Mouse (Mus musculus) CH12.LX (cell line): ENCODE data around the gene Ppp1r14b. TPM values are rescaled to one million over a fixed set of nuclear protein-coding genes. Genes with fewer than 3 reads are reported as not detected.

Experiments
- DNase-seq: peaks from one replicate; pipeline ENCODE4 v3.0.0-alpha.2; 2013; ENCODE audit errors: extremely low read depth
- H3K27ac ChIP-seq: 2 replicates; pipeline ENCODE4 v1.5.1; 2012; ENCODE audit warnings: low read depth, mild to moderate bottlenecking, control low read depth, moderate library complexity; ENCODE audit not compliant: insufficient read depth
- H3K27me3 ChIP-seq: replicated peaks from 2 replicates; pipeline ENCODE3; 2012; ENCODE audit warnings: inconsistent platforms
- H3K36me3 ChIP-seq, 2 experiments: replicated peaks in 1 of 2; 2 replicates each; pipeline versions ENCODE3 to v1.6.1; 2012; ENCODE audit warnings: inconsistent platforms in 1 of 2, low read length in 1 of 2, mild to moderate bottlenecking in 1 of 2, mixed read lengths in 1 of 2, moderate library complexity in 1 of 2; ENCODE audit not compliant: control insufficient read depth in 1 of 2, insufficient read depth in 1 of 2
- H3K4me1 ChIP-seq, 2 experiments: 2 replicates each; pipeline ENCODE4 v1.6.1; 2012; ENCODE audit warnings: inconsistent platforms in 1 of 2, moderate library complexity in 1 of 2; ENCODE audit not compliant: insufficient read depth in 2 of 2, control insufficient read depth in 1 of 2
- H3K4me2 ChIP-seq: 2 replicates; pipeline ENCODE4 v1.6.1; 2012; ENCODE audit warnings: low read depth, mild to moderate bottlenecking, control low read depth; ENCODE audit not compliant: poor library complexity, insufficient read depth, severe bottlenecking
- H3K4me3 ChIP-seq, 3 experiments: fragments of 150-350 bp in 1 of 3; sonication (generic) in 1 of 3; replicated peaks in 1 of 3; 2 replicates each; pipeline versions ENCODE3 to v1.5.1; 2011 to 2012; ENCODE audit warnings: low read depth in 2 of 3, low read length in 2 of 3, mild to moderate bottlenecking in 2 of 3, moderate library complexity in 2 of 3, control low read depth in 1 of 3, improper control_type of control experiment in 1 of 3, inconsistent platforms in 1 of 3, mixed read lengths in 1 of 3; ENCODE audit not compliant: poor library complexity in 1 of 3
- H3K79me2 ChIP-seq: replicated peaks from 2 replicates; pipeline ENCODE4 v1.6.1; 2012; ENCODE audit warnings: mild to moderate bottlenecking, moderate library complexity; ENCODE audit not compliant: control insufficient read depth, poor library complexity, insufficient read depth, severe bottlenecking; ENCODE audit errors: extremely low read depth
- H3K9ac ChIP-seq: 2 replicates; pipeline ENCODE4 v1.6.1; 2012; ENCODE audit warnings: low read depth, mild to moderate bottlenecking, control low read depth, moderate library complexity; ENCODE audit not compliant: insufficient read depth
- H3K9me3 ChIP-seq: replicated peaks from 2 replicates; pipeline ENCODE3; 2012; ENCODE audit warnings: low read length, inconsistent platforms, mixed read lengths
- CHD1 ChIP-seq: IDR thresholded peaks from 2 replicates; pipeline ENCODE4 v1.6.1; 2012; ENCODE audit warnings: low read depth, low read length, improper control_type of control experiment, inconsistent platforms
- CTCF ChIP-seq, 2 experiments: IDR thresholded peaks in 1 of 2; conservative IDR thresholded peaks in 1 of 2; 2 replicates each; pipeline ENCODE4 v1.5.1; 2011 to 2012; ENCODE audit warnings: low read depth in 2 of 2, low read length in 2 of 2, improper control_type of control experiment in 1 of 2, inconsistent platforms in 1 of 2, mild to moderate bottlenecking in 1 of 2, moderate library complexity in 1 of 2
- GABPA ChIP-seq: IDR thresholded peaks from 2 replicates; pipeline ENCODE4 v1.6.1; 2012; ENCODE audit warnings: low read depth, low read length, improper control_type of control experiment, inconsistent platforms; ENCODE audit not compliant: insufficient replicate concordance
- HCFC1 ChIP-seq: IDR thresholded peaks from 2 replicates; pipeline ENCODE4 v1.6.1; 2012; ENCODE audit warnings: low read depth, mild to moderate bottlenecking, inconsistent platforms, low read length, improper control_type of control experiment
- IRF4 ChIP-seq: IDR thresholded peaks from 2 replicates; pipeline ENCODE4 v1.6.1; 2014; ENCODE audit warnings: low read depth, mild to moderate bottlenecking, inconsistent platforms, low read length, improper control_type of control experiment
- JUND ChIP-seq: conservative IDR thresholded peaks from 2 replicates; pipeline ENCODE4 v1.6.1; 2011; ENCODE audit warnings: low read depth, low read length, improper control_type of control experiment
- MAX ChIP-seq: IDR thresholded peaks from 2 replicates; pipeline ENCODE4 v1.6.1; 2011; ENCODE audit warnings: low read length, improper control_type of control experiment
- MXI1 ChIP-seq: IDR thresholded peaks from 2 replicates; pipeline ENCODE4 v1.6.1; 2011; ENCODE audit warnings: mild to moderate bottlenecking, low read depth, low read length, improper control_type of control experiment
- NRF1 ChIP-seq: IDR thresholded peaks from 2 replicates; pipeline ENCODE4 v1.6.1; 2014; ENCODE audit warnings: low read depth, mild to moderate bottlenecking, inconsistent platforms, low read length, improper control_type of control experiment, moderate library complexity
- POLR2A ChIP-seq: IDR thresholded peaks from 2 replicates; pipeline ENCODE4 v1.6.1; 2011; ENCODE audit warnings: low read depth, mild to moderate bottlenecking, improper control_type of control experiment, low read length
- RCOR1 ChIP-seq: conservative IDR thresholded peaks from 2 replicates; pipeline ENCODE4 v1.6.1; 2012; ENCODE audit warnings: low read depth, mild to moderate bottlenecking, inconsistent platforms, low read length, improper control_type of control experiment
- SIN3A ChIP-seq: IDR thresholded peaks from 2 replicates; pipeline ENCODE4 v1.6.1; 2012; ENCODE audit warnings: low read length, improper control_type of control experiment, inconsistent platforms
- TCF12 ChIP-seq: IDR thresholded peaks from 2 replicates; pipeline ENCODE4 v1.6.1; 2014; ENCODE audit warnings: low read depth, mild to moderate bottlenecking, inconsistent platforms, low read length, improper control_type of control experiment
- UBTF ChIP-seq: IDR thresholded peaks from 2 replicates; pipeline ENCODE4 v1.6.1; 2012; ENCODE audit warnings: low read depth, mild to moderate bottlenecking, inconsistent platforms, low read length, improper control_type of control experiment, moderate library complexity
- USF1 ChIP-seq: IDR thresholded peaks from 2 replicates; pipeline ENCODE4 v1.6.1; 2014; ENCODE audit warnings: low read depth, mild to moderate bottlenecking, inconsistent platforms, low read length, improper control_type of control experiment
- ZMIZ1 ChIP-seq: IDR thresholded peaks from 2 replicates; pipeline ENCODE4 v1.6.1; 2012; ENCODE audit warnings: low read depth, mild to moderate bottlenecking, inconsistent platforms, low read length, improper control_type of control experiment
- ZNF384 ChIP-seq: IDR thresholded peaks from 2 replicates; pipeline ENCODE4 v1.6.1; 2012; ENCODE audit warnings: low read depth, low read length, improper control_type of control experiment, inconsistent platforms
- dilution Hi-C: fragments of 300-500 bp; cut with MboI; formaldehyde crosslinking; loops from 2 replicates; pipeline ENCODE4 v1.14.3; 2020; ENCODE audit warnings: low sequenced_read_pairs; ENCODE audit not compliant: extremely low pct_unique_long_range_greater_than_20kb, extremely low pct_ligation_motif_present
- in situ Hi-C: fragments of 300-500 bp; cut with MboI; formaldehyde crosslinking; loops from 3 replicates; pipeline ENCODE4 v1.14.3; 2019; ENCODE audit warnings: low sequenced_read_pairs, low pct_ligation_motif_present, low pct_unique_long_range_greater_than_20kb, mixed read lengths
- polyA plus RNA-seq: library from polyadenylated mRNA; unstranded; fragments of >175 nt; gene quantifications from 2 replicates; pipeline ENCODE4 v1.2.1, GENCODE M21; 2012; ENCODE audit warnings: low read depth; ENCODE audit not compliant: insufficient read length
- total RNA-seq, 2 experiments: library from RNA; depleted of rRNA; stranded (reverse); fragments of 300-350 nt in 1 of 2; fragments of >200 nt in 1 of 2; gene quantifications; 2 replicates each; pipeline ENCODE4 v1.2.3; 2012 to 2014

The Ppp1r14b gene
- total and polyA plus RNA-seq, 3 experiments = 167 to 256 (median 241) TPM

- Histone ChIP-seq H3K4me2 (peak overlapping the region; percentile 39), H3K9ac (peak overlapping the region; percentile 69; the same call in 1 of the 2 replicates), H3K4me3 (peak overlapping the region; percentile 39 to 80 (median 70)), H3K4me1 (peaks cover 9 to 49% of the 10 kb centered on the region in 2 experiments), H3K36me3 (peaks cover 4 to 21% of the 10 kb centered on the region in 2 experiments), H3K27ac (no peak overlapping the region), H3K9me3 (no peaks in the 10 kb centered on the region), H3K27me3 (peaks cover 3% of the 10 kb centered on the region), H3K79me2 (no peaks in the 10 kb centered on the region)
- in situ Hi-C loops = no loop called here
- DNase-seq = no peak
- dilution Hi-C loops = no loop called here
- TF ChIP-seq ZNF384 (no peak), NRF1 (no peak), SIN3A (no peak), HCFC1 (no peak), MXI1 (no peak), JUND (no peak), USF1 (no peak), POLR2A (peak; percentile 72), TCF12 (0 out of 2 replicates have a peak, but pooled peaks have one; percentile 12), ZMIZ1 (no peak), MAX (no peak), GABPA (no peak), CHD1 (no peak), RCOR1 (no peak), IRF4 (no peak), CTCF (conservative IDR thresholded peaks at IDR 0.05 in 1 of 2, IDR thresholded peaks at IDR 0.05 in 1 of 2; ENCODE audit: low read depth in 2 of 2, low read length in 2 of 2) (peak; percentile 13 to 68; a peak in 2 of 4 replicates)
Measured at GRCm38 (mm10) chr19:6969665-6970381, 4.9 kb upstream of the Ppp1r14b start.

DNA sequence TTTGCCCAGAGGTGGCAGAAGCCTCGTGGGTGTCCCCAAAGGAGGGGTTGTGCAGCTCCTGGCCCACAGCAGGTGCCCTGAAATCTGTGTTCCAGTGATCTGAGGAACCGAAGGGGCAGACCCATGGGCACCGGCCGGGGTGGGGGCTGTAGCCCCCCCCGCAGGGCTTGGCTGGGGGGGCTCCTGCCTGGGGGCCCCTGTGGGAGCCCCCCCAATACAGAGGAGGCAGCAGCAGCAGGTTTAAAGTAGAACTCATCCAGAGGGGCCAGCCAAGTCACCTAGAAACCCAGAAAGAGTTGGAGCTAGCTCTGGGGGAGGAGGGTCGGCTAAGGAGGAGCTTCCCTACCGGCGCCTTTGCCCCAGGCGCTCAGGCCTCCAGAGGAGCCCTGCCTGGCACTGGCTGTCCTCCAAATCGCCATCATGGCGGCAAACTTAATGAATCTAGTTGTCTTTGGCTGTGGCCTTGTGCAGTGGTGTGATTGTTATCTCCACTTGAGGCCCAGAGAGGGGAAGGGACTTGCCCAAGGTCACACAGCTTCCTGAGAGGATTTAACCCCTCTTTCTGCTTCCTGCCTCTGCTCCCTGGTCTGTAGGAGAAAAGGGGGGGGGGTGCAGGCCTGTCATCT is 4.2 kb upstream of the Ppp1r14b start:
- DNase-seq = no peak
- Histone ChIP-seq H3K36me3 (peaks cover 4 to 13% of the 10 kb centered on the region in 2 experiments), H3K27me3 (peaks cover 3% of the 10 kb centered on the region), H3K9ac (no peak overlapping the region), H3K9me3 (no peaks in the 10 kb centered on the region), H3K27ac (no peak overlapping the region), H3K4me2 (no peak overlapping the region), H3K4me1 (peaks cover 9 to 49% of the 10 kb centered on the region in 2 experiments), H3K4me3 (no peak overlapping the region), H3K79me2 (peaks cover 3% of the 10 kb centered on the region; the same call in 1 of the 2 replicates)
- in situ Hi-C loops = no loop called here
- TF ChIP-seq UBTF = no peak
- dilution Hi-C loops = no loop called here
